Mouse (Mus musculus): ENCODE measurements around the gene Rfc2. TPM values are rescaled to one million over a fixed set of nuclear protein-coding genes. Genes with fewer than 3 reads are reported as not detected.
A peak's percentile ranks its signal among the peaks of the same experiment; 100 is the strongest.
"Not testable (repeated sequence)": the region's sequence is repeated elsewhere in the genome, so short reads cannot be mapped to it uniquely, and the experiment has no call there.

The Rfc2 gene
- polyA plus RNA-seq, 1 experiment from 2014 or later, result 259 TPM

DNA sequence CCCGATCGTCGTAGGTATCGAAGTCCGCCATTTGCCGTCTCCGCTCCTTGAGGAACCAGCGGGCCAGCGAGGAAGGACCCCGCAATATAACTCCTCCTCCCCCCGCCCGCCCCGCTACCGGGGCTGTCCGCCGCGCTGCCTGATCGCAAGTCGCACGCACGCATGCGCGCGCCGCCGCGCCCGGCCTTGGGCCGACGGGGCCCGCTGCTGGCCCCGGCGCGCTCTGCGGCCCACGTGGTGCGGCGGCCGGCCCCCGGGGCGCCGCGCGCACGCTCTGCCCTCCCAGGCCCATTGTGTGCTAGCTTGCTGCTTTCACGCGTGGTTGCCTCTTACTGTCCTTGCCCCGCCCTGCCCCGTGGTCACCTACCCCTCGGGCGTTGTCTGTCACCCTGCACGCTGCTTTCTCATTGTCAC lies 58.1 kb downstream of the Rfc2 start, which contains the start of gene Eif4h:
TSS of gene Eif4h (minus strand) at position 222 of the 414 bp plus-strand sequence.
- no peaks in the 10 kb centered on the region for H3K27me3 ChIP-seq (replicated peaks)
- H3K27ac ChIP-seq, result peak within 1 kb of the TSS; percentile 94
- peak within 1 kb of the TSS; percentile 89 for H3K4me2 ChIP-seq
- peaks cover 29% of the 10 kb centered on the region for H3K36me3 ChIP-seq
- ATAC-seq, result peak; percentile 91
- H3K9ac ChIP-seq, result peak within 1 kb of the TSS; percentile 99
- H3K4me3 ChIP-seq, result peak within 1 kb of the TSS; percentile 96
- H3K9me3 ChIP-seq (replicated peaks), result no peaks in the 10 kb centered on the region
- H3K4me1 ChIP-seq, result peaks cover 31% of the 10 kb centered on the region
- WGBS (ENCODE audit: insufficient replicate concordance), result under 1% methylated on average over 47 of the region's 52 CpGs

DNA sequence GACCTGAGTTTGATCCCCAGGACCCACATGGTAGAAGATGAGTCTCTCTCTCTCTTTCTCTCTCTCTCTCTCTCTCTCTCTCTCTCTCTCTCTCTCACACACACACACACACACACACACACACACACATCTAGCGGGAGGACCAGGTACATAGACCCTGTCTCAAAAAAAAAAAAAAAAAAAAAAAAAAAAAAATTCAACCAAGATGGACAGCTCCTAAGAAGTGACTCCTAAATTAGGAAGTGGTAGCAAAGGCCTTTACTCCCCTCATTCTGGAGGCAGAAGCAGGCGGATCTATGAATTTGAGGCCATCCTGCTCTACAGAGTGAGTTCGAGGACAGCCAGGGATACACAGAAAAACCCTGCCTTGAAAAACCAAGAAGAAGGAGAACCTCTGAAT lies 59.2 kb downstream of the Rfc2 start:
- H3K4me2 ChIP-seq, result peak overlapping the region; percentile 89; the same call in 1 of the 2 replicates
- ATAC-seq, result no peak
- WGBS (ENCODE audit: insufficient replicate concordance), result 75% methylated on average over 2 of the region's 3 CpGs
- H3K4me3 ChIP-seq, result no peak overlapping the region
- H3K9ac ChIP-seq, result peak overlapping the region; percentile 82; the same call in 1 of the 2 replicates
- H3K27ac ChIP-seq, result no peak overlapping the region
- peaks cover 31% of the 10 kb centered on the region for H3K4me1 ChIP-seq
- no peaks in the 10 kb centered on the region for H3K27me3 ChIP-seq (replicated peaks)
- no peaks in the 10 kb centered on the region for H3K9me3 ChIP-seq (replicated peaks)
- peaks cover 18% of the 10 kb centered on the region for H3K36me3 ChIP-seq

DNA sequence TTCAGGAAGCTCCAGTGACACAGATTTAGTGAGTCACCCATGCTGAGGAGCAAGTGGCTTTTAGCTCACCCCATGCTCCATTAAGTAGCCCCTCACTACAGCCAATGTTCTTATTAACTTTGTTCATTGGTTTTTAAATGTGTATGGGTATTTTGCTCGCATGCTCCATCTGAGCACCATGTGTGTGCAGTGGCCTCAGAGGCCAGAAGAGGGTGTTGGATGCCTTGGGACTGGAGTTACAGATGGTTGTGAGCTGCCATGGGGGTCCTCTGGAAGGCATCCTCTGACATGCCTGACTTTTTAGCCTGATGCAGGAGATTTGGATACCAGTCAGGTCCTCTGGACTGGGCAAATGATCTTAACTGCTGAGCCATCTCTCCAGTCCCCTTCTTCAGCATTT lies 63.0 kb downstream of the Rfc2 start:
- no peaks in the 10 kb centered on the region for H3K9me3 ChIP-seq (replicated peaks)
- H3K4me1 ChIP-seq, result peaks cover 9% of the 10 kb centered on the region
- H3K27me3 ChIP-seq (replicated peaks), result no peaks in the 10 kb centered on the region
- H3K36me3 ChIP-seq, result no peaks in the 10 kb centered on the region
- H3K27ac ChIP-seq, result no peak overlapping the region
- no peak for ATAC-seq
- no peak overlapping the region for H3K4me3 ChIP-seq
- no peak overlapping the region for H3K9ac ChIP-seq
- 55% methylated on average over 1 of the region's 1 CpGs for WGBS (ENCODE audit: insufficient replicate concordance)
- H3K4me2 ChIP-seq, result no peak overlapping the region

DNA sequence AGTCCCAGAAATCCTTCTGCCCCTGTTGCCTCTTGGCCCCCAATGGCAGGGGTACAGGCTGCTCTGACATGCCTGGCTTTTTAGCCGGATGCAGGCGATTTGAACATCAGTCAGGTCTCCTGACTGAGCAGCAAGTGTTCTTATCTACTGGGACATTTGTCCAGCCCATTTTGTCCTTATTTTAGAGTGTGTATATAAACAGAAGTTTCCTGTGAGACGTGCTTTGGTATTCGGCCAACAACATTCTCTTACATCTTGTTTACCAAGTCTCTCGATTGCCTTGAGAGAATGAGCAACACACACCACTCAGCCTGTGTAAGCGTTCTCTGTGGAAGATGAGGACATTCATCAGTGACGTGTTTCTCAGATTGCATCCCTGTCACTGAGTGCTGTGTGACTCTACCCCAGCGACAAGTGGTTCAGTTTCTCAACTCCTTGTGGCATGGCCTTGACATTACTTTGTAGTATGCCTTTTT lies 63.5 kb downstream of the Rfc2 start:
- ATAC-seq, result no peak
- no peaks in the 10 kb centered on the region for H3K36me3 ChIP-seq
- peaks cover 6% of the 10 kb centered on the region for H3K4me1 ChIP-seq
- H3K27me3 ChIP-seq (replicated peaks), result no peaks in the 10 kb centered on the region
- H3K4me2 ChIP-seq, result no peak overlapping the region
- H3K9ac ChIP-seq, result no peak overlapping the region
- no peak overlapping the region for H3K4me3 ChIP-seq
- no peaks in the 10 kb centered on the region for H3K9me3 ChIP-seq (replicated peaks)
- H3K27ac ChIP-seq, result no peak overlapping the region
- WGBS (ENCODE audit: insufficient replicate concordance), result 54% methylated on average over 8 of the region's 8 CpGs

DNA sequence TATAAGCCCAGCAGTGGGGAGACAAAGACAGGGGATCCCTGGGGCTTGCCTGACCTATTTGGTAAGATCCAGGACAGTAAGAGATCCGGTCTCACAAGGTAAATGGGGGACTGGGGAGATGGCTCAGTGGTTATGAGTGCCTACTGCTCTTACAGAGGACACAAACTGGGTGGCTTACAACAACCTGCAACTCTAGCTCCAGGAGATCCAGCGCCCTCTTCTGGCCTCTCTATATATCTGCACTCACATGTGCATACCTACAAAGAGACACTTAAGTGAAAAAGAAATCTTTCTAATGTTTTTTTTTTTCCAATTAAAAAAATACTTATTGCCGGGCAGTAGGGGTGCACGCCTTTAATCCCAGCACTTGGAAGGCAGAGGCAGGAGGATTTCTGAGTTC lies 65.3 kb downstream of the Rfc2 start:
- no peak overlapping the region for H3K4me2 ChIP-seq
- 62% methylated on average over 4 of the region's 4 CpGs for WGBS (ENCODE audit: insufficient replicate concordance)
- no peak overlapping the region for H3K9ac ChIP-seq
- no peaks in the 10 kb centered on the region for H3K9me3 ChIP-seq (replicated peaks)
- H3K27me3 ChIP-seq (replicated peaks), result no peaks in the 10 kb centered on the region
- H3K27ac ChIP-seq, result no peak overlapping the region
- H3K4me3 ChIP-seq, result no peak overlapping the region
- H3K36me3 ChIP-seq, result no peaks in the 10 kb centered on the region
- no peak for ATAC-seq
- H3K4me1 ChIP-seq, result no peaks in the 10 kb centered on the region

DNA sequence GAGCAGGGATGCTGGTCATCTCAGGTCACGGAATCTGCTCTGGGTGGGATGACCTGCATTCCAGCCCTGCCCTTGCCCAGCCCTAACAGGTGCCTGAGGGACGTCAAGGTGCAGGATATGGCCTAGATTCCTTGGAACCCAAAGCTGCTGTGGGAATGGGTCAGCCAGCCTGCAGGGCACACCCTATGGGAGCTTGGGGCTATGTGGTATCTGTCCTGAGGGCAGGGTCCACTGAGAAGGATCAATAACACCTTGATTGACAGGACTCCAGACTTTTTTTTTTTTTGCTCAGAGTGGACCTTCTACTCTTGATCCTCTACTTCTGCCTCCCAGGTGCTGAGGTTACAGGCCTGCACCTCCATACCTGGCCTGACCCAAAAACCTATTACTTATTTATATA lies 66.2 kb downstream of the Rfc2 start:
- ATAC-seq, result peak; percentile 45
- Histone ChIP-seq H3K36me3 (no peaks in the 10 kb centered on the region), H3K9me3 (replicated peaks) (no peaks in the 10 kb centered on the region), H3K4me2 (no peak overlapping the region), H3K27ac (no peak overlapping the region), H3K4me3 (no peak overlapping the region), H3K9ac (no peak overlapping the region), H3K4me1 (no peaks in the 10 kb centered on the region), H3K27me3 (replicated peaks) (0 out of 2 replicates have a peak, but pooled peaks cover 2% of the 10 kb centered on the region)
- 67% methylated on average over 2 of the region's 2 CpGs for WGBS (ENCODE audit: insufficient replicate concordance)

DNA sequence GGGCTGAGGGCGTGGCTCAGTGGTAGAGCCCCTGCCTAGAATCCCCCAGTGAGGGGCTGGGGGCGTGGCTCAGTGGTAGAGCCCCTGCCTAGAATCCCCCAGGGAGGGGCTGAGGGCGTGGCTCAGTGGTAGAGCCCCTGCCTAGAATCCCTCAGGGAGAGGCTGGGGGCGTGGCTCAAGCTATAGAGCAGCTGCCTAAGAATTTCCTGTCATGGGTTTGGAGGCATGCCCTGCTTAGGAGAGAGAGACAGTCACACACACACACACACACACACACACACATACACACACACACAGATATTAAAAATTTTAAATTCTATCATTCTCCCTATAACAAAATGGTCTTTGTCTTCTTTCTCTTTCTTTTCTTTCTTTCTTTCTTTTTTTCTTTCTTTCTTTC lies 67.8 kb downstream of the Rfc2 start:
- H3K36me3 ChIP-seq; H3K4me1 ChIP-seq; H3K27me3 ChIP-seq (replicated peaks); H3K9ac ChIP-seq; H3K9me3 ChIP-seq (replicated peaks); H3K27ac ChIP-seq; H3K4me3 ChIP-seq; ATAC-seq; H3K4me2 ChIP-seq: not testable (repeated sequence)
- WGBS (ENCODE audit: insufficient replicate concordance), result 63% methylated on average over 4 of the region's 4 CpGs

DNA sequence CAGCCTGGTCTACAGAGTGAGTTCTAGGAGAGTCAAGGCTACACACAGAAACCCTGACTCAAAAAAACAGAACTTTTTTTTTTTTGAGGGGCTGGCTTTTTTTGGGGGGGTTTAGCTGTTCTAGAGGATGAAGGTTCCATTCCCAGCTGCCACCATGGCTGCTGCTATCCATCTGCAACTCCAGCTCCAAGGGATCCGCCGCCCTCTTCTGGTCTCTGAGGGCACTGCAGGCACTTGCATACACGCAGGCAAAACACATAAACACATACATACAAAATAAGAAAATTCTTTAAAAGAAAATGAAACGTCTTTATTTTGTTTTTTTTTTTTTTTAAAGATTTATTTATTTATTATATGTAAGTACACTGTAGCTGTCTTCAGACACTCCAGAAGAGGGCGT lies 69.8 kb downstream of the Rfc2 start:
- H3K9ac ChIP-seq, result no peak overlapping the region
- H3K27ac ChIP-seq, result no peak overlapping the region
- ATAC-seq, result no peak
- 22% methylated on average over 5 of the region's 5 CpGs for WGBS (ENCODE audit: insufficient replicate concordance)
- no peak overlapping the region for H3K4me2 ChIP-seq
- no peaks in the 10 kb centered on the region for H3K36me3 ChIP-seq
- no peak overlapping the region for H3K4me3 ChIP-seq
- no peaks in the 10 kb centered on the region for H3K4me1 ChIP-seq
- 0 out of 2 replicates have a peak, but pooled peaks cover 2% of the 10 kb centered on the region for H3K27me3 ChIP-seq (replicated peaks)
- no peaks in the 10 kb centered on the region for H3K9me3 ChIP-seq (replicated peaks)

Small RNA genes within 50 kb of the gene (microRNA-seq; reads per million reads assigned to microRNA genes)
- gene Mir7228, result not detected

Other genes with a start within 250 kb of the Rfc2 start
- 23.5 and 26.4 TPM in 2 replicates for gene Gtf2ird1, start 124.7 kb upstream of the Rfc2 start, polyA plus RNA-seq (2016; fragmentation: Nextera tagmentation; extraction: Ambion mirVana)
- gene Clip2, start 28.9 kb upstream of the Rfc2 start, polyA plus RNA-seq (2016; fragmentation: Nextera tagmentation; extraction: Ambion mirVana), result 0.94 and 1.0 TPM in 2 replicates
- gene Syna, start 21.2 kb upstream of the Rfc2 start, polyA plus RNA-seq (2016; fragmentation: Nextera tagmentation; extraction: Ambion mirVana), result not detected in 2 replicates
- 1.7 and 1.8 TPM in 2 replicates for gene Lat2, start 33.7 kb downstream of the Rfc2 start, polyA plus RNA-seq (2016; fragmentation: Nextera tagmentation; extraction: Ambion mirVana)
- 287 and 308 TPM in 2 replicates for gene Eif4h, start 58.1 kb downstream of the Rfc2 start, polyA plus RNA-seq (2016; fragmentation: Nextera tagmentation; extraction: Ambion mirVana)
- 1.3 and 1.5 TPM in 2 replicates for gene Limk1, start 107.2 kb downstream of the Rfc2 start, polyA plus RNA-seq (2016; fragmentation: Nextera tagmentation; extraction: Ambion mirVana)
- 2.6 and 4.7 TPM in 2 replicates for gene Eln, start 166.0 kb downstream of the Rfc2 start, polyA plus RNA-seq (2016; fragmentation: Nextera tagmentation; extraction: Ambion mirVana)

All from liver, embryonic 12.5 days (tissue).